Mouse (Mus musculus): ENCODE results near the gene 1700020N01Rik. TPM values are rescaled to one million over a fixed set of nuclear protein-coding genes. Genes with fewer than 3 reads are reported as not detected.
A peak's percentile ranks its signal among the peaks of the same experiment; 100 is the strongest.

Gene 1700020N01Rik
- polyA plus RNA-seq, 1 experiment from 2014 or later, result not detected

DNA sequence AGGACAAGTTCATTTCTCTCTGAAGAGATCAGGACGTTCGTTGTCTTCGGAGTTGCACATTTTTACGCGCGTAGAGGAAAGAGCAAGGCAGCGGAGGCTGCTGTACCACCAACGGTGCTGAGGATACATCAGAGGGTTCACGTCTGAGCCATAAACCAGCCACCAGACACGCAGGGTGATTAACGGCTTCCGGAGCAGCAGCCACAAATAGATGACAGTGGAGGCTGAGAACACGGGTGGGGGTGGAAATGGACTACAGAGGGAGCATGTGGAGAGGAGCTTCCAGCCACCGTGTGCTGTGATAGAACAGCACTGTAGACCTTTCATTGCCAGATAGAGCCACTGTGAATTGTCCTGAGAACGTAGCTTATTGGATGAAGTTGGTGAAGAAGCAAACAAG, 33.2 kb upstream of the 1700020N01Rik start:
- peaks cover 2% of the 10 kb centered on the region; the same call in 1 of the 2 replicates for H3K9me3 ChIP-seq (ENCODE audit: control insufficient read depth, low read length)
- no peaks in the 10 kb centered on the region for H3K36me3 ChIP-seq (ENCODE audit: control insufficient read depth, insufficient read depth, low read length)
- 48% methylated on average over 15 of the region's 15 CpGs for WGBS
- H3K4me1 ChIP-seq (ENCODE audit: control insufficient read depth, insufficient read depth, low read length), result peaks cover 8% of the 10 kb centered on the region; the same call in 1 of the 2 replicates
- no peaks in the 10 kb centered on the region for H3K27me3 ChIP-seq (ENCODE audit: control insufficient read depth, insufficient read depth, low read length)
- ATAC-seq (ENCODE audit: low FRiP score, low TSS enrichment), result no peak; the same call in 1 of the 2 replicates
- H3K27ac ChIP-seq (ENCODE audit: low read depth, low read length), result no peak overlapping the region
- H3K9ac ChIP-seq (ENCODE audit: low read depth, low read length), result no peak overlapping the region
- H3K4me2 ChIP-seq (replicated peaks; ENCODE audit: low read depth, low read length), result peak overlapping the region; percentile 19; the same call in 1 of the 2 replicates
- H3K4me3 ChIP-seq (ENCODE audit: low read length), result no peak overlapping the region

DNA sequence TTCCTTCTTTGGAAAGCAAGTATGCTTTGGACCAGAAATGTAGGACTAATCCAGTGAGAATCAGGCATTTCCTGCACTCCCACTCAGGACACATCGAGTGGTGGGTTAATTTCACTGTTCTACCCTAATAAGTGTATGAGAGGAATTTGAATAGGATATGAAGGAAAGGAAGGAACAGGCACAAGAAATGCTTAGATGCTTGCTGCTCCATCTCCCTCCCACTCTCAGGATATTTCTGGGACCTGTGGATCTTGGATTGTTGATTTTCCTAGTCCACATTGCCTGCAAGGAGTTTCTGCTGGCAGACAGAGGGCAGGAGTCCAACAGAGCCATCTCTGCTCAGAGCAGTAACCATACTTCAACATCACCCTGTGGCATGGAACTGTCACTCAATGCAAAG, 31.8 kb upstream of the 1700020N01Rik start:
- peaks cover 2% of the 10 kb centered on the region; the same call in 1 of the 2 replicates for H3K9me3 ChIP-seq (ENCODE audit: control insufficient read depth, low read length)
- no peak for ATAC-seq (ENCODE audit: low FRiP score, low TSS enrichment)
- H3K27ac ChIP-seq (ENCODE audit: low read depth, low read length), result no peak overlapping the region
- H3K9ac ChIP-seq (ENCODE audit: low read depth, low read length), result no peak overlapping the region
- peaks cover 8% of the 10 kb centered on the region; the same call in 1 of the 2 replicates for H3K4me1 ChIP-seq (ENCODE audit: control insufficient read depth, insufficient read depth, low read length)
- H3K27me3 ChIP-seq (ENCODE audit: control insufficient read depth, insufficient read depth, low read length), result no peaks in the 10 kb centered on the region
- no peak overlapping the region for H3K4me2 ChIP-seq (replicated peaks; ENCODE audit: low read depth, low read length)
- 83% methylated on average over 1 of the region's 1 CpGs for WGBS
- H3K36me3 ChIP-seq (ENCODE audit: control insufficient read depth, insufficient read depth, low read length), result no peaks in the 10 kb centered on the region
- no peak overlapping the region for H3K4me3 ChIP-seq (ENCODE audit: low read length)

DNA sequence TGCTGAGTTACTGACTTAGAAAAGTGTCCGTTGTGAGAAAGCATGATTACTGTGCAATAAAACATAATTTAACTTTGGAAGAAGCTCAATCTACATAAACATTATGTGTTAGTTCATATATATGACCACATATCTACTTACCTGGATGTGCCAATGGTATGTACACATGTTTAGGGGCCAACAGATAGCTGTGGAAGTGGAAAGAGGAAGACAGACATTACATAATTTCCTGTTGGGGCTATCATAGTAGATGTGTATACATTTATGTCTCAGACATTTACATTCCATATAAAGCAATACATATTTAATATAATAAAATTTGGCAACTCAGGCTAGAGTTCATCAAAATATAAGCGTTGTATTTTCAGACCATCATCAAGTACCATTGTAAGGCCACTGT, 29.5 kb upstream of the 1700020N01Rik start:
- WGBS, result 91% methylated on average over 2 of the region's 2 CpGs
- ATAC-seq (ENCODE audit: low FRiP score, low TSS enrichment), result no peak
- Histone ChIP-seq H3K4me2 (replicated peaks; ENCODE audit: low read depth, low read length) (no peak overlapping the region), H3K27ac (ENCODE audit: low read depth, low read length) (no peak overlapping the region), H3K9me3 (ENCODE audit: control insufficient read depth, low read length) (peaks cover 2% of the 10 kb centered on the region; the same call in 1 of the 2 replicates), H3K9ac (ENCODE audit: low read depth, low read length) (no peak overlapping the region), H3K4me1 (ENCODE audit: control insufficient read depth, insufficient read depth, low read length) (peaks cover 8% of the 10 kb centered on the region; the same call in 1 of the 2 replicates), H3K36me3 (ENCODE audit: control insufficient read depth, insufficient read depth, low read length) (no peaks in the 10 kb centered on the region), H3K27me3 (ENCODE audit: control insufficient read depth, insufficient read depth, low read length) (no peaks in the 10 kb centered on the region), H3K4me3 (ENCODE audit: low read length) (no peak overlapping the region)

DNA sequence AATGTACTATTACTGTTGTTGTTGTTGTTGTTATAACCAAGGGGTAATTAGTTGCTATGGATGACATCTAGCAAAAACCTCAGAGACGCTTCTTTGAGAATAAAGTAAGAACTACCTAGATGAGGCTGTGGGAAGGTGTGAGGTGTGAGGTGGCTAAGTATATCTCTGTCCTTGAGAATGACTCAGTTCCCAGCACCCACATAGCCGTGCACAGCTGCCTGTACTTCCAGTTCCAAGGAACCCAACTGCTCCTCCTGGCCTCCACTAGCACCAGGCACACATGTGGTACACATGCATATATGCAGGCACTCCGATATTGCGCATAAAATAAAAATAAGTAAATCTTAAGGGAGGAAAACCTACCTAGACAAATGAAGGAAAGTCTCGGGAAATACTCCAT, 28.8 kb upstream of the 1700020N01Rik start:
- H3K36me3 ChIP-seq (ENCODE audit: control insufficient read depth, insufficient read depth, low read length), result no peaks in the 10 kb centered on the region
- no peak overlapping the region for H3K4me3 ChIP-seq (ENCODE audit: low read length)
- 92% methylated on average over 5 of the region's 5 CpGs for WGBS
- no peak for ATAC-seq (ENCODE audit: low FRiP score, low TSS enrichment)
- H3K4me2 ChIP-seq (replicated peaks; ENCODE audit: low read depth, low read length), result no peak overlapping the region
- H3K9me3 ChIP-seq (ENCODE audit: control insufficient read depth, low read length), result peaks cover 2% of the 10 kb centered on the region; the same call in 1 of the 2 replicates
- peaks cover 8% of the 10 kb centered on the region; the same call in 1 of the 2 replicates for H3K4me1 ChIP-seq (ENCODE audit: control insufficient read depth, insufficient read depth, low read length)
- no peaks in the 10 kb centered on the region for H3K27me3 ChIP-seq (ENCODE audit: control insufficient read depth, insufficient read depth, low read length)
- H3K9ac ChIP-seq (ENCODE audit: low read depth, low read length), result no peak overlapping the region
- H3K27ac ChIP-seq (ENCODE audit: low read depth, low read length), result no peak overlapping the region

DNA sequence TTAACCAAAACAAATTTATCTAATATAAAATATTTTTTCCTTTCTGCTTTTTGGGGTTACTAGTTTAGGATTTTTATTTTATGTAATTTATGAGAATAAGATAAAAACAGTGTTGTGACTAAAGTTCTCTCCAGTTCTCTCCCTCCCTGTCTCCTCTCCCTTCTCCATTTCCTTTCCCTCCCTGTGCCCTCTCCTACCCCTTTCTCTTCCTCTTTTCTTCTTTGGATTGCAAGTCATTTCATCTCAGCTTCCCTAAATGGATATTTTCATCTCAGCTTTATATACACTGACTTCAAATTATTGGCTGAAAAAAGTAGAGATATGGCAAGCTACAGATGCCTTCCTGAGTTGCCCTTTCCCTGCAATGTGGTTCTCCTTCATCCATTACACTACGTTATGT, 26.9 kb upstream of the 1700020N01Rik start:
- Histone ChIP-seq H3K36me3 (ENCODE audit: control insufficient read depth, insufficient read depth, low read length) (no peaks in the 10 kb centered on the region), H3K4me2 (replicated peaks; ENCODE audit: low read depth, low read length) (no peak overlapping the region), H3K9ac (ENCODE audit: low read depth, low read length) (no peak overlapping the region), H3K9me3 (ENCODE audit: control insufficient read depth, low read length) (peaks cover 2% of the 10 kb centered on the region; the same call in 1 of the 2 replicates), H3K27me3 (ENCODE audit: control insufficient read depth, insufficient read depth, low read length) (no peaks in the 10 kb centered on the region), H3K4me3 (ENCODE audit: low read length) (no peak overlapping the region), H3K27ac (ENCODE audit: low read depth, low read length) (no peak overlapping the region), H3K4me1 (ENCODE audit: control insufficient read depth, insufficient read depth, low read length) (no peaks in the 10 kb centered on the region)
- 93% methylated on average over 1 of the region's 1 CpGs for WGBS
- no peak for ATAC-seq (ENCODE audit: low FRiP score, low TSS enrichment)

DNA sequence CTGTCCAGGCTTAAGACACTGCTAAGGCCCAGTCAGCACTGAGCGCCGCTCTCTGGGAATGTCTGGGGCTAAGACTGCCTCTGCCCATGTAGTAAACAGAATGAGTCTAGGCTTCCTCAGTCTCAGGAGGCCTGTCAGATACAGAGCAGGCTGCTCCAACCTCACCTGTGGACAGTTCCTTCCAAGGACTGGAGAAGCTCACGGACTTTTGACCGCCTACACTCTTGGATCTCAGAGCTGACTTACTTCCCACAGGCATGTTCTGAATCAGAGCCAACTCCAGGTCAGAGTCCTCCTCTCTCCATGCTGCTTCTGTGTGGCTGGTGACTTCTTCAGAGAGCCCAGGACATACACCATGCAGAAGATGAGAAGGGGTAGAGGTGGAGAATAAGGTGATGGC, 21.3 kb upstream of the 1700020N01Rik start:
- Histone ChIP-seq H3K27me3 (ENCODE audit: control insufficient read depth, insufficient read depth, low read length) (no peaks in the 10 kb centered on the region), H3K4me3 (ENCODE audit: low read length) (no peak overlapping the region), H3K4me2 (replicated peaks; ENCODE audit: low read depth, low read length) (no peak overlapping the region), H3K9ac (ENCODE audit: low read depth, low read length) (no peak overlapping the region), H3K4me1 (ENCODE audit: control insufficient read depth, insufficient read depth, low read length) (no peaks in the 10 kb centered on the region), H3K27ac (ENCODE audit: low read depth, low read length) (no peak overlapping the region), H3K9me3 (ENCODE audit: control insufficient read depth, low read length) (no peaks in the 10 kb centered on the region), H3K36me3 (ENCODE audit: control insufficient read depth, insufficient read depth, low read length) (no peaks in the 10 kb centered on the region)
- ATAC-seq (ENCODE audit: low FRiP score, low TSS enrichment), result no peak
- WGBS, result 97% methylated on average over 4 of the region's 4 CpGs

DNA sequence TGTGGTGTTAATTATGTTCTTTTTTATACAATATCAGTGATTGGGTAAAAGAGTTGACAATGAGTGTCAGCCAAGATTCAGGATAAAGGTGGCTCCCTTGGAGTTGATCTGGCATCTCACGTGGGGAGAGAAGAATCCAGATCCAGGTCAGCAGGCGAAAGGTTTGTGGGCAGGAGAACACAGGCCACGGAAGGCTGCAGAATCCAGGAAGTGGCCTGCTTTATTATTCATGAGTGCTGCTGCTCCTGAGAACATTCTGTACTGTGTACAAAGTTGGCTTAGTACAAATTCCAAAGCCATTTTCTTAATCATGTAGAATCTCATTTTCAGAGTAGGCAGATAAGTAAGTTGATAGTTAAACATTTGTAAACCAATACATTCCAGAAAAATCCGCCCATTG, 19.2 kb upstream of the 1700020N01Rik start:
- H3K4me2 ChIP-seq (replicated peaks; ENCODE audit: low read depth, low read length), result no peak overlapping the region
- WGBS, result 80% methylated on average over 4 of the region's 4 CpGs
- no peak overlapping the region for H3K4me3 ChIP-seq (ENCODE audit: low read length)
- no peak for ATAC-seq (ENCODE audit: low FRiP score, low TSS enrichment)
- no peak overlapping the region for H3K9ac ChIP-seq (ENCODE audit: low read depth, low read length)
- H3K36me3 ChIP-seq (ENCODE audit: control insufficient read depth, insufficient read depth, low read length), result no peaks in the 10 kb centered on the region
- no peaks in the 10 kb centered on the region for H3K4me1 ChIP-seq (ENCODE audit: control insufficient read depth, insufficient read depth, low read length)
- H3K27me3 ChIP-seq (ENCODE audit: control insufficient read depth, insufficient read depth, low read length), result no peaks in the 10 kb centered on the region
- no peak overlapping the region for H3K27ac ChIP-seq (ENCODE audit: low read depth, low read length)
- H3K9me3 ChIP-seq (ENCODE audit: control insufficient read depth, low read length), result no peaks in the 10 kb centered on the region

DNA sequence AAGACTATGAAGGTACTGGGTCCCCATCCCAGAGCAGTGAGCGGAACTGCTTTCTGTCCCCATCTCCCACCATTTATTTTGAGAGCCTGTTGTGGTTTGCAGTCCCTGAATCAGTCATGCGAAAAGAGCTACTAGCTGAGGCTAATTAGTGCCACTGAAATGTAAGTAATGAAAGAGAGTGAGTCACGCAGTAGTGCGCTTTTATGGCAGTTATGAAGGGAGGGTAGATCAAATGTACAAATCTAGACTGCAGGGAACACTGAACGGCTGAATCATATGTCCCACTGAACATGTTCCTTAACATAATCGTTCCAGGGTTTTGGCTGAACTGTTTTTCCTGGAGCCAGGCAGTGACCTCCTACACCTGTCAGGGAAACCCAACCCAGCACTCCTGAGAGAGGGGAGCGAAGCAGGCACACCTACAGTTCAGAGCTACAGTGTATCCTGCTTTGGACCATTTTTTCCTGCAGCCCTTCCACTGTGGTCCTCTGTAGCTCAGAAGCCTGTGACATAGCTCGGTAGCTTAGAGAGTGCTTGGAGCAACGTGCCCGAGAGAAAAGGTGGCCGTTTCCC, 17.1 kb upstream of the 1700020N01Rik start:
- Histone ChIP-seq H3K4me2 (replicated peaks; ENCODE audit: low read depth, low read length) (no peak overlapping the region), H3K36me3 (ENCODE audit: control insufficient read depth, insufficient read depth, low read length) (no peaks in the 10 kb centered on the region), H3K9me3 (ENCODE audit: control insufficient read depth, low read length) (no peaks in the 10 kb centered on the region), H3K27me3 (ENCODE audit: control insufficient read depth, insufficient read depth, low read length) (no peaks in the 10 kb centered on the region), H3K27ac (ENCODE audit: low read depth, low read length) (no peak overlapping the region), H3K4me3 (ENCODE audit: low read length) (no peak overlapping the region), H3K9ac (ENCODE audit: low read depth, low read length) (no peak overlapping the region), H3K4me1 (ENCODE audit: control insufficient read depth, insufficient read depth, low read length) (no peaks in the 10 kb centered on the region)
- peak; percentile 76; the same call in 1 of the 2 replicates for ATAC-seq (ENCODE audit: low FRiP score, low TSS enrichment)
- 47% methylated on average over 11 of the region's 11 CpGs for whole genome bisulfite sequencing

DNA sequence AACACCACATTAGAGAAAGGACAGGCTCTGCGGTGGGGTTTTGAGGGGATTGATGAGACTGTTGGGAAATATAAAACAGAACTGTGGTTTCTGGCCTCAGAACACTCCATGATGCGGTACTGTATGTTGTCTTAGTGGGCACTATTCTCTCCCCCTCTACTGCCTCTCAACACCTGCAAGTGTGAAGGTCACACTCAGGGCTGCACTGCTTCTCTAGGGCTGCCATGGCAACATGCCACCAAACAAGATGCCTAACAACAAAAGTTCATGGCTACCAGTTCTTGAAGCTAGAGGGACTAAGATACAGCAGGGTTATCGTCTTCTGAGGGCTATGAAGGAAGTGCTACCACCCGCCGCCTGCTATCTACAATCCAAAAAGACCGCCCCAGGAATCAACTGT, 15.1 kb upstream of the 1700020N01Rik start:
- no peaks in the 10 kb centered on the region; the same call in 1 of the 2 replicates for H3K9me3 ChIP-seq (ENCODE audit: control insufficient read depth, low read length)
- H3K36me3 ChIP-seq (ENCODE audit: control insufficient read depth, insufficient read depth, low read length), result no peaks in the 10 kb centered on the region
- H3K27me3 ChIP-seq (ENCODE audit: control insufficient read depth, insufficient read depth, low read length), result no peaks in the 10 kb centered on the region
- no peaks in the 10 kb centered on the region for H3K4me1 ChIP-seq (ENCODE audit: control insufficient read depth, insufficient read depth, low read length)
- no peak overlapping the region for H3K4me3 ChIP-seq (ENCODE audit: low read length)
- 86% methylated on average over 6 of the region's 6 CpGs for WGBS
- no peak for ATAC-seq (ENCODE audit: low FRiP score, low TSS enrichment)
- H3K4me2 ChIP-seq (replicated peaks; ENCODE audit: low read depth, low read length), result no peak overlapping the region
- H3K27ac ChIP-seq (ENCODE audit: low read depth, low read length), result no peak overlapping the region
- no peak overlapping the region for H3K9ac ChIP-seq (ENCODE audit: low read depth, low read length)

All from kidney, embryonic 14.5 days (tissue).